Mouse (Mus musculus): ENCODE results near the gene Supt6.

Supt6 gene

DNA sequence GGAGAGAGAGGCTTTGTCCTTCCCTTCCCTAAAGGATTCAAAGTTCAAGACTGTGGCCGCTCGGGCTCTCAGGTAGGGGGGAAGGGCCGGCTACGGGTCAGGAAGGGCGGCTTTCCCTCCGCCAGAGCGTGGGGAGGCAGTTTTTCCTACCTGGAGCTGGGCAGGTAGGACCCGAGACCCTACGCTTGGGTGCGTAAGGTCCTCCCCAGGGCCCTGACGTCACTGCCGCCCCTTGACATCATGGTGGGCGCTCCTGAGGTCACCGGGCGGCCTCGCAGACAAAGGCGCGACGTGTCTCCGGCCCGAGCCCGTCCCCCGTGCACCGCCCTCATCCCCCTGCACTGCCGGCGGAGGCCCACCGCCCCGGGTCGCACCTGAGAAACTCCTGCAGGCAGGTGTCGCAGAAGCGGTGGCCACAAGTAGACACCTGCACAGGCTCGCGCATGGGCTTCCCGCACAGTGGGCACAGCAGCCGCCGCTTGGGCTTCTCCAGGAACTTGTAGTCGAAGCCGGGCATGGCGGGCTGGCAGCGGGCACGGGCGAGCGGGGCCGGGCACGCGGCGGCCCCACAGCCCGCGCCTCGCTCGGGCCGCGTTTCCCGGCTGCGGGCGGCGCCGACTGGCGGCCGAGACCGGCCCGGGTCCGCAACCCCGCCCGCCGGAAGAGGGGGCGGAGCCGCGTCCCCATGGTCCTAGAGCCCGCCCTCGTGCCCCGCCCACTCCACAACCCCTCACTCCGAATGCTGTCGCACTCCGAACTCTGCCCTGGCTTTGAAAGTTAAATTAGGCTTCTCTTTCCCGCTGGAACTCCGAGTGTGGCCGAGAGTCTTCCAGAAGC is 80.6 kb downstream of the Supt6 start, which contains the start of gene Traf4:
Traf4 (minus strand) TSS at position 666 of the 837 bp plus-strand sequence.
- peak; percentile 86 to 88 for DNase-seq

DNA sequence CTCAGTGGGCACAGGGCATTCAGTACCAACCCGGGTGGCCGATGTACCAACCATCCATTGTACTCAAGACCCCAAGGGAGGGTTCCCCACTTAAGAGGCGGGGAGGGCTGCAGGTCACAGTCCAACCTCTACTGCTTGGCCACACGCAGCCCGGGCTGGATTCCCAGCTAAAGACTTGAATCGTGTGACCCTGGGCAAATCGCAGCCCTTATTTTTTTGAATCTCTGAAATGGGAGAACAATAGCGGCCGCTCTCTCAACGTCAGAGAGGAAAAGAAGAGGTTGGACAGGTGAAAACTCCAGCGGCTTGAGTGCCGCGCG is 81.2 kb downstream of the Supt6 start:
- DNase-seq: no peak

DNA sequence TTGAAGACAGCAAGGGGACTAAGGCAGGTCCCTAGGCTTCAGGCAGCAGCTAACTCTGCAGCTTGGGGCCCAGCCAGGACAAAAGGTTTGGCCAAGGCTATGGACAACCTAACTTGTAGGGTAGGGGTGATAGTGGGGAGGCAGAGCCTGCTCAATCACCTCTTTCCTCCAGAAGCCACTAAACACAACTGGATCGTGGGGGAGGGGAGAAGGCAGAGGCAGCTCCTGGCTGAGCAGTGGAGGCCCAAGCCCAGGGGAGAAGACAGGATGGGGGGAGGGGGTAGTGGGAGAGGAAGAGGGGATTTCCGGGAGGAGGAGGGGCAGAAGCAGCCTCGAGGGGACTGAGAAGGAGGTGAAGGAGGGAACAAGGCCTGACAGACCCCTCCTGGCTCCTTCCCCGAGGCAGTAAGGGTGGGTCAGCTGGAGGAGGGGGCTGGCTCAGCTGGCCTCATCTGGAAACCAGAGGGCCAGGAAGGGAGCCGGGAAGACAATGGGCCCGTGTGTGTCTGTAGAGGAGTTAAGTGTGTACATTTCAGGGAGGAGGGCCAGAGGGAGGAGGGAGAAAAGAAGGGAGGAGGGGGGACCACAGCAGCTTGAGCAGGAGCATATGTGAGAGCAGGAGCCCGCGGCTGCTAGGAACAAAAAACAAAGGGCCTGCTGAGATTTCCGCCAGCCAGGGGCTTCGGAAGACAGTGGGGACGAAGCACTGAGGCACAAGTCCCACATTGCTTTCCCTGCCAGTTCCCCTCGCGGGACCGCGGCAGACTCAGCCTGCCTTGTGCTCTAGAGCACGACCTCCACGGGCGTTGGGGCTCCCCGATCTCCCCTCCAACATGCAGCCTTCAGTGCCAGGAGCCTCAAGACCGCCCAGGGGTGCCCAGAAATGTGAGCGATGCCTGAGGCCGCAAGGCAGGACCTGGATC is 81.8 kb downstream of the Supt6 start:
- peak; percentile 37 to 44 for DNase-seq

DNA sequence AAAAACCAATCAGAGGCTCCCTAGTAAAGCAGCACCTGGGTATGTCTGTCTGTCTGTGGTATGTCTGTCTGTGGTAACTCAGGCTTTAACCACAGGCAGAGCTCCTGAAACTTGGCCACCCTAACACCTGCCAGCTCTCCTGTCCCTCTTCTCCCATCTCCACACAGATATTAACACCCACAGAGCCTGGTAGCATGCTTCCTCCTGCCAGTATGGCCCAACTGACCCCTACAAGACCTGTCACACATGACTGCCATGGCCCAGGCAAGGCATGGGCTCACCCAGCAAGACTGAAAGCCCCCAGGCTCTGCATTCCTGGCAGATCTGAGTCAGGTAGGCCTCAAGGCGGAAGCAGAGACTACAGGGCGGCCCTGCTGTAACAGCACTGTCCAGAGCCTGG is 82.7 kb downstream of the Supt6 start:
- DNase-seq: no peak

DNA sequence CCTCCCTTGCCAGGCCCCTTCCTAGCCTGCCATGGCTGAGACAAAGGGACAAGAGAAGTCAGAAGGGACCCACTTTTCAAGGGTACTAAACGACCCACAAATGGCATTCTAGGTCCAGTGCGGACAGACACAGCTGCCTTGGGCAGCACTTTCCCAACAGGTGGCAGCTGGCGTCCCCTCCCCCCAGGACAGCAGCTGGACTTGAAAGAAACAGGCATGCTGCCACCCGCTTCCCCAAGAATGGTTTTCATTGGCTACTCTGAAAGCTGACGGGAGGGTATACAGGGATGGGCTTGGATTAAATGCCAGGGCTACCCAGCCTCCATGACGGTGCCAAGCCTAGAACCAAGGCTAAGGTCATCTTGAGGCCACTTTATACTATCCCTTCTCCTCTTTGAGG is 83.3 kb downstream of the Supt6 start:
- no peak for DNase-seq

DNA sequence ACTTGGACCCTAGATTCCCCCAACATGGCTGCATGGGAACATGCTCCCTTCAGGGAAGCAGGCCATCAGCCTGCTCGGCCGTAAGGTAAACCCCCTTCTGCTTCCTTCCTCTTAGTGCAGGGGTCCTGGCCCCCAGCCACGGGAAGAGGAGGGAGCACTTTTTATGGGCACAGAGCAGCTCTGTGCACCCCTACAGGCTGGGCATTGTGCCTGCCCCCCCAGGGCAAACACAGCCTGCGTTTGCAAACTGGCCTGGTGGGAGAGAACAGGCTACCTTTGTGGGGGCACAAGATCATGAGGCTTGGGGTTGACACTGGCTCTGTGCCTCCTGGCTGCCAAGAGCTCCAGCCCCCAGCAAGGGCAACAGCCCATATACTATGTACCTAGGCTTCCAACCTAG is 83.8 kb downstream of the Supt6 start:
- DNase-seq: no peak

DNA sequence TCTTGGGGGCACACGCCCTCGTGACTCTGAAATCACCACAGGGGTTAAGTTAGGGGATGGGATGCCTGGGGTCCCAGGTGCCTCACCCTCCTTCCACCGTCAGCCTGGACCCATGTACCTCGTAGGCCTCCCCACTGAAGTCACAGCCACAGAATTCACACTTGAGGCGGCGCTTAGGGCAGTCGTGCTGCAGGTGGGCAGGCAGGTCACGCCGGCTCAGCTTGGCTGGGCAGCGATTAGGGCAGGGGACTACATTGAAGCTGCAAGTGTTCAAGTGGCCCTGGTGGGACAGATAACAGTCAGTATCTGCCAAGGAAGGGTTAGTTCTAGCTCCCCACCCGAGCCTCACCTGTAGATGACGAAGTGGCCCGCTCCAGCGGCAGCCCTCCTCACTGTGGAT is 84.6 kb downstream of the Supt6 start:
- no peak for DNase-seq

DNA sequence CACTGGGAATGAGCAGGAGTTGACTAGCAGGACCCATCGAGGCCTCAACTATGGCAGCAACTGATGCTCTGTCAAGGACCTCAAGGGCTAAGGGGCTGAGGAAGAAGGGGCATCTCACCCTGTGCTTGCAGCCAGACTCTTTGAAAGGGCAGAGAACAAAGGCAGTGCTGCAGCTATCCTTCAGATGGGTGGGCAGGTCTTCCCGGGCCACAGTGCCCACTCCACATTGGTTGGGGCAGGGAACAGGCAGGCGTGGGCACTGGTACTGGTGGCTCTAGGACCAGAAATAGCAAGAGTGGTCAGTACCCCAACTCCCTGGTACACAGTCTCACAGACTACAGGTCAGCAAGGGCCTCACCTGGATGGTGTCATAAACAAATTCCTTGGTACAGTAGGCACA is 85.1 kb downstream of the Supt6 start:
- DNase-seq: no peak

DNA sequence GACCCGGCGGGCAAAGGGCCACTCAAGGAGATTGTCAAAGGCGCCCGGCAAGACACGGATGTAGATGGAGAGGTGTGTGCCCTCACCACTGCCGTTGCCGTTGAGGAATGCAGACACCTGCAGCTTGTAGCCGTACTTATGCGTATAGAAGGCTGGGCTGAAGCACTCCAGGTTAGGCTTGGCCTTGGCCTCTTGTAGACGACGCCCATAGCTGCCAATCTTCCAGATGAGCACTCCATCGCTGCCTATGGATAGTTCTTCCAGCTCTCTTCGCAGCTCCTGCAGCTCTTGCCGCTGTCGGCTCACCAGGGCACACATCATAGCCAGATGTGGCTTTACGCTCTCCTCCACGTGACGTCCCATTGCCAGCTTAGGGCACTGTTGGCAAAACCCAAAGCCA is 85.6 kb downstream of the Supt6 start:
- no peak for DNase-seq

DNA sequence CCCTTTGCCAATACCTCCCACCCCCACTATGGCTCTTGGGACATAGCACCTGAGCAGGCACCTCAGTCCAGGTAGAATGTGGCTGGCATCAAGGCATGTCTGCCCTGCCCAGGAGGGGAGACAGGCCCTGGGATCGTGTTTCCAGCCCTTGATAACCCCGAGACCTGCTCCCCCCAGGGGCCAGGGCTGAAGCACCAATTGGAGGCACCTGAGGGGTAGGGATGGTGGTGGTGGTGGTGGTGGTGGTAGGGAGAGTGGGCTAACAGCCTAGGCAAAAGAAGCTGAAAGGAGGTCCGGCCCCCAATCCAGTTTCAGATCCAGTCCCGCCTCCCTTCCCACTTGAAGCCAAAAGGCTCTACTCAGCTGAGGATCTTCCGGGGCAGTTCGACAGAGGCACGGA is 86.2 kb downstream of the Supt6 start:
- DNase-seq: no peak

DNA sequence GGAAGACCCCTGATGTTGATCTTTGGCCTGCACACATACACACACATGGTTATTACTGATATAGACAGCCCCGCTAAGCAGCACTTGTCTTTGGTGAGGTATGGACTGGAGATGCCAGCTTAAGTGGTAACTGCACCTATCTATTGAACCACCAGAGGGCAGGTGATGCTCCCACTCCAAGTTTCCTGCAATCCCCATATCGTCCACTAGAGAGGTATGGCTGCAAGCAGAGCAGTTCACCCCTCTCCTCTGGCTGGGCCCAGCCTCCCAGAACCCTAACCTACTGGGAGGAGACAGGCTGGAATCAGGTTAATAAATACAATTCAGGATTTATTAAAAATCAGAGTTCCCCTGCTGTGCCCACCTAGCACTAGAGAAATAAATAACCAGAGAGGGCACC is 86.7 kb downstream of the Supt6 start:
- DNase-seq: peak; percentile 83 to 87

Measured in B cell, adult 2 months (primary cell).